Mouse (Mus musculus) urinary bladder, postnatal 4 days (tissue): ENCODE results near the gene Cfhr2.
"Not testable (repeated sequence)": the region's sequence is repeated elsewhere in the genome, so short reads cannot be mapped to it uniquely, and the experiment has no call there.

Source experiments
- DNase-seq, 2 experiments: peaks; one replicate each; pipeline ENCODE4 v3.0.0; 2021 to 2022; ENCODE audit warnings: low spot score in 2 of 2

Gene Cfhr2

DNA sequence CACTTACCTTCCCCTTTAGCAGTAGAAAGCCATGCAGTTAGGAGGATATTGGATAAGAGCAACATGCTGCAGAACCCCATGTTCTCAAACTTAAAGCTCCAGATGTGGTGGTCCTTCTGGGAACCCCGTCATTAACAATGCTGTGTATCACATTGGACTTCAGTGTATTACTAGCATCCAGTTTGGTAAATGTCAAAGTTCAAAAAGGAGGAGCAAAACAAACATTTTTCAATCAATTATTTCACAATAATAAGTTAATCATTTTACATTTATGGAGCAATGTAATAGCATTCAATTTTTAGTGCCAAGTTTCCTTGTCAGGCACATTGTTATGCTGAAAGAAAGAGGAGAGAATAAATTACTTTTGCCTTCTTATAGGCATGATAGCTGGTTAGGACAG lies at the start of gene Cfhr2:
Cfhr2 (minus strand) TSS at position 155 of the 400 bp plus-strand sequence.
- DNase-seq, result no peak

DNA sequence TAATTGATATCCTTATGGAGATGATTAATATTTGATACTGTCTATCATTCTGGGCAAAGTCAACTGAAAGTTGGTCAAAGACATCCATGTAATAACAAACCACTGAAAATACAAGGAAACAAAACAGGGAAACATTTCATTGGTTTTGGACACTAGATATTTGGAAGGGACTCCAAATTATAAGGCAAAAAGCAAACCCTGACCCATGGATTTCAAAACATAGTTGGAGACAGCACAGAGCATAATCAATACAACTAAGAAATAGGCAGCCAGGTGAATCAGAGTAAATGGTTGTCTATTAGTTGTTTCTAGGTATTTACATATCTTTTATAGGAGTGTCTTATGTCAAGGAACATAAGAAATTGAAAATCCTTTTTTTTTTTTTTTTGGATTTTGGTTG lies 5.2 kb upstream of the Cfhr2 start:
- no peak for DNase-seq

DNA sequence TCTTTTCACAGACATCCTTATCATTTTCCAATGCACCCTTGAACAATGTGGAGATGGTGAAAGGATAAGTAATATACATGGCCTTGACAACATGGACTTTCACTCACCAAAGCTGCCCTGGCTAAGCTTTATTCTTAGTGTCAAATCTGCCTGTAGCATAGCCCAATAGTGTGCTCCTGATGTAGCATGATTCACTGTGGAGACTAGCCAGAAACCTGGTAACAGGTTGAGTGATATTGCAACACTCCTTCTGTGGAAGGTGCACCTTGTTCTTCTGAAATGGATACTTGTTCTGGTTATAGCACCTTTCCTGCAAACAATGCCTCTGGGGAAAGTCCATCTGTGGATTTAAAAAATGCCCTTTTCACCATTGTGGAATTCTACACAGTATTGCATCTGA lies 1.7 kb upstream of the Cfhr2 start:
- no peak for DNase-seq

DNA sequence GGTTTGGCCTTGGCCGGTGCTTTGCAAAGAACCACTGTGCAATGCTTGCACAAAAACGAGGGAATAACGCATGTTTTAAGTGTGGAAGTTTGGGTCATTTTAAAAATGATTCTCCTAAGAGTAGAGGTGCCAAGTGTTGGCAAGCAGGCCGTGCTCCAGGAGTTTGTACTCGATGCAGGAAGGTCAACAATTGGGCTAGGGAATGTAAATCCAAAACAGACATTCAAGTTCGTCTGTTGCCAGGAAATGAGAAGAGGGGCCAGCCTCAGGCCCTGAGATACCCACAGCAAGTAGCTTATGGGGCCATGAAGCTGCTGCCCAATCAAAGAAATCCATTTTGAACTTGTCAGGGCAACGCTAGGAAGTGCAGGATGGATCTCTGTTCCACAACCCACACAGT lies 18.8 kb downstream of the Cfhr2 start:
- DNase-seq, result no peak

DNA sequence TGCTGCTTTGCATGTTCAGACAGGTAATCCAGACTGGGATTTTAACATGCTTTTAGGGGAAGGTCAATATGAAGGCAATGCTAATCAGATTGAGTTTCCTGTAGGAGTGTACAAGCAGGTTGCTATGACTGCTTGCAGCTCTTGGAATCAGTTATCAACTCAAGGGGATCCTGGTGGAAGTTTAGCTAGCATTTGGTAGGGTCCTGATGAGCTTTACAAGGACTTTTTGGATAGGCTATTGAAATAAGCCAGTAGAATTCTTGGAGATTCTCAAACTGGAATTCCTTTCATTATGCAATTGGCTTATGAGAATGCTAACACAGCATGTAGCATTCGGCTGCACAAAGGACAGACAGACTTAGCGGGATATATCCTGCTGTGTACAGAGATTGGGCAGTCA lies 19.2 kb downstream of the Cfhr2 start:
- DNase-seq, result no peak

DNA sequence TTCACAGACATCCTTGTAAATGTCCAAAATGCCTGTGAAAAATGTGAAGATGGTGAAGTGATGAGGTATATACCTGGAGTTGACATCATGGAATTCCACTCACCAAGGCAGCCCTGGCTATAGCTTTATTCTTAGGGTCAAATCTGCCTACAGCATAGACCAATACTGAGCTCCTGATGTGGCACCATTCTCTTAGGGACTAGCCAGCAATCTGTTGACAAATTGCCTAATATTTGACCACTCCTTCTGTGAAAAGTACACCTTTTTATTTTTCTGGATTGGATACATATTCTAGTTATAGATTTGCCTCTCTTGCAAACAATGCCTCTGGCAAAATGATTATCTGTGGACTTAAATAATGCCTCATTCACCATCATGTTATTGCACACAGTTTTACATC lies 49.9 kb downstream of the Cfhr2 start:
- no peak for DNase-seq

DNA sequence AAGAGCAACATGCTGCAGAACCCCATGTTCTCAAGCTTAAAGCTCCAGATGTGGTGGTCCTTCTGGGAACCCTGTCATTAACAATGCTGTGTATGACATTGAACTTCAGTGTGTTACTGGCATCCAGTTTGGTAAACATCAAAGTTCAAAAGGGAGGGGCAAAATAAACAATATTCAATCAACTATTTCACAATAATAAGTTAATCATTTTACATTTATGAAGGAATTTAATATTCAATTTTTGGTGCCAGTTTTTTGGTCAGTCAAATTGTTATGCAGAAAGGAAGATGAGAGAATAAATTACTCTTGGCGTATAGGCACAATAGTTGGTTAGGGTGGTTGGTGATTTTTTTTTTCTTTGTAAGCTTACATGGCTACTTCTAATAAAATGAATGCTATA lies 77.4 kb downstream of the Cfhr2 start, which contains the start of gene Gm4788:
Gm4788 (minus strand) TSS at position 101 of the 400 bp plus-strand sequence.
- no peak for DNase-seq

DNA sequence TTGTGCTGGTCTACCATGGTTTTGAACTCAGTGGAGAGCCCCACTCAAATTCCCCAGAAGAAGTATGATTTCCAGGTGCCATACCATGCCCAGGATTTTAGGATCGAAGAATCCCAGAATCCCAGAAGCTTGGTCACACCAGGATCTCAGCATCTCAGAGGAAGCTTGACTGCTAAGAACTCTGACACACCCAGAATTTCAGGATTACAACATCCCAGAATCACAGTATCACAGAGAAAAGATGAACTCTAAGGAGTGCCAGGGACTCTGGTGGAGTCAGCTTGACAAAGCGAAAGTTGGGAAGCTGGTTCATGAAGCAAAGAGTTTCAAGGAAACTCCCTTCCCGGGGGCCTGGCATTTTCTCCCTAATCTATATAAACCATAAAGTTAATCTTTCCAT lies 88.6 kb downstream of the Cfhr2 start:
- DNase-seq, result not testable (repeated sequence)
